Mouse (Mus musculus): ENCODE measurements around the gene Hyal6.

The Hyal6 gene

GRCm38 (mm10) chr6:24732945-24733344, at the start of gene Hyal6:
Gene Hyal6, plus strand, starts transcription at chr6:24733245.
- DNase-seq (ENCODE audit: low spot score in 2 of 2): no peak

GRCm38 (mm10) chr6:24687871-24688270, 45.2 kb upstream of the Hyal6 start:
- DNase-seq (ENCODE audit: low spot score in 2 of 2): no peak

DNA sequence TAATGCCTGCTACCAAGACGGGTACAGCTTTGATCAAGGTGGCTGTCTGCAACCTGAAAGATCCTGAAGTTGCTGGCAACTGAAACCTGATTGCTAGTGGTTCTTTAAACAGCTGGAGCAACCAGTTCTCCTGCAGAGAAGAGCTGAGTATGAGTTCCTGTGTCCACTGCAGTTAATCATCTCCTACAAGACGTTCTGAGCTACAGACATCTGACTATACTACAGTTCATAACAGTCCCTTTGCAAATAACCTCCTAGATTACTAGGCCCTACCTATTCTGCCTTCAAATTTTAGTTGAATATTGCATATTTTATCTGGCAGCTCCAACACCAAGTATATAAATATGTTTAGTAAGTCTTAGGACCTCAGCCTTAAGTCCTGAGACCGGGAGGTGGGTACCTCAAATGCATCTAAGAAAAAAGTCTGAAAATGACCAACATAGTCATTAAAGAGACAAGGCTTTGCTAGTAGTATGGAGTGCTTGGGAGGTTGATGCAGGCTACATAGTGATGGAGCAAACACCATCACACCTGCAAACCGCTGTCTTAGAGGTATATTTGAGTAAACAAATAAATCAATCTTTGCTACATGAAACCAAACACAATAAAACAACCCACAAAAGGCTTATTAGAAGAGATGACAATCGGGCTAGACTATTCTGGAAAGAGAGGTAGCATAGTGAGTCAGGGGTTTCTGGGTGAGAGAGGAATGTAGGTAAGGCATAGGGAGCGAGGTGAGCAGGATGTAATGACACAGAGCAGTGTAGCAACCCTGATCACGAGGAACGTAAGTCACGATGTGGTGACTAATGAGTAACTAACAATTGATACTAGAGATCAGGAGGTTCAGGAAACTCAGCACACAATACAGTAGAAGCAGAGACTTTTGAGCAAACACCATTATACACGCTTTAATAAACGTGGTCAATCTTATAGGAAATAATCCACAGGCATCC, 38.3 kb upstream of the Hyal6 start:
- no peak for DNase-seq (ENCODE audit: low spot score in 2 of 2)

DNA sequence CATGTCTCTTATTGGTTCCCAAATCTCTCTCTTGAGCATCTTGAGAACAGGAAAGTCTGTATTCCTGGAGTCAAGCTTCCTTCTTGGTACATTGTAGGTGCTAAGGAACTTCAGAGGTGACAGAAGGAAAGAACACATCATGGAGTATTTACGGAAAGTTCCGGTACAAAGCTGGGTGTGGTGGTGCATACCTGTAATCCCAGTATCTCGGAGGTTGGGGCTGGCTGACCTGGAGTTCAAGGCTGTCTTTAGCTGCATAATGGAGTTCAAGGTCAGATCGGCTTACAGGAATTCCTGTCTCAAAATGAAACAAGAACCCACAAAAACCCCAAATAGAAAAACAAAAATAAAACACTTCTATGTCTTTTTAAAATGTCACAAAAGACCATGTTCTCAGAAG, 36.9 kb upstream of the Hyal6 start:
- no peak for DNase-seq (ENCODE audit: low spot score in 2 of 2)

- no peak for DNase-seq (ENCODE audit: low spot score in 2 of 2)
Measured at GRCm38 (mm10) chr6:24697216-24697615, 35.8 kb upstream of the Hyal6 start.

DNA sequence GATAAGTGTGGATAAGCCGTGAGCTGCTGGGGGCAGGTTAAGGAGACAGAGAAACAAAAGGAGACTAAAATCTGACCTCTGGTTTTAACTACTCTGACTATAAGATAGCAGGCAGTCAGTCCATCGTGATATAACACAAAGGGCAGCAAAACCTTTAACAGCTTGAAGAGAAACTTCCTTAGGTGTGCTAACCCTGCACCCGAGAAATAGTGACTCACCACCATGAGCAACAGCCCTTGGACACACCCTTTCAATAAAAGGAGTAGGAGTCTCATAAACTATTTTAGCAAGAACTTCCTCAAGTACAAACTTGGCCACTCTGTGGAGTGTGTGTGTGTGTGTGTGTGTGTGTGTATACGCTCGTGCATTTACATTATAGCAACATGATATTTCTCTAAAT, 26.0 kb upstream of the Hyal6 start:
- DNase-seq (ENCODE audit: low spot score in 2 of 2): no peak

GRCm38 (mm10) chr6:24707499-24707898, 25.5 kb upstream of the Hyal6 start:
- DNase-seq (ENCODE audit: low spot score in 2 of 2): no peak

GRCm38 (mm10) chr6:24721317-24722099, 11.5 kb upstream of the Hyal6 start:
- DNase-seq (ENCODE audit: low spot score in 2 of 2): peak; percentile 10 to 11

GRCm38 (mm10) chr6:24728130-24728529, 4.9 kb upstream of the Hyal6 start:
- no peak for DNase-seq (ENCODE audit: low spot score in 2 of 2)

GRCm38 (mm10) chr6:24734565-24734964, 1.5 kb downstream of the Hyal6 start:
- no peak for DNase-seq (ENCODE audit: low spot score in 2 of 2)

- DNase-seq (ENCODE audit: low spot score in 2 of 2): no peak
Measured at GRCm38 (mm10) chr6:24748029-24748428, 15.0 kb downstream of the Hyal6 start, which contains the start of gene Hyal4. Gene Hyal4, plus strand, starts transcription at chr6:24748329.

- no peak for DNase-seq (ENCODE audit: low spot score in 2 of 2)
Measured at GRCm38 (mm10) chr6:24759281-24759680, 26.2 kb downstream of the Hyal6 start.

- DNase-seq (ENCODE audit: low spot score in 2 of 2): no peak
Measured at GRCm38 (mm10) chr6:24766261-24766660, 33.2 kb downstream of the Hyal6 start.

GRCm38 (mm10) chr6:24779182-24779581, 46.1 kb downstream of the Hyal6 start:
- no peak for DNase-seq (ENCODE audit: low spot score in 2 of 2)

GRCm38 (mm10) chr6:24790888-24791287, 57.8 kb downstream of the Hyal6 start, which contains the start of gene Spam1:
Gene Spam1, plus strand, starts transcription at chr6:24791188.
- no peak for DNase-seq (ENCODE audit: low spot score in 2 of 2)
